Mouse (Mus musculus) embryonic facial prominence, embryonic 14.5 days (tissue): Measurements from ENCODE around the gene Cables2. TPM values are rescaled to one million over a fixed set of nuclear protein-coding genes. Genes with fewer than 3 reads are reported as not detected.
A peak's percentile ranks its signal among the peaks of the same experiment; 100 is the strongest.

Source experiments
- ATAC-seq: fragments of 200-750 bp; cut with Nextera tagmentation; 2 replicates; pipeline ENCODE4 v1.8.0; 2017; ENCODE audit warnings: low read depth, moderate number of reproducible peaks, moderate TSS enrichment
- DNase-seq: peaks from one replicate; pipeline ENCODE4 v3.0.0-alpha.2; 2015; ENCODE audit warnings: low spot score
- H3K27ac ChIP-seq: fragments of 300-500 bp; sonication (generic); replicated peaks from 2 replicates; pipeline ENCODE4 v1.5.1; 2014; ENCODE audit warnings: low read depth, mild to moderate bottlenecking, low read length, moderate library complexity
- H3K27me3 ChIP-seq: fragments of 300-500 bp; sonication (generic); replicated peaks from 2 replicates; pipeline ENCODE4 v1.6.1; 2014; ENCODE audit warnings: low read length; ENCODE audit not compliant: control insufficient read depth, insufficient read depth
- H3K36me3 ChIP-seq: fragments of 300-500 bp; sonication (generic); 2 replicates; pipeline ENCODE4 v1.6.1; 2014; ENCODE audit warnings: low read length, mixed read lengths; ENCODE audit not compliant: control insufficient read depth, insufficient read depth
- H3K4me1 ChIP-seq: fragments of 300-500 bp; sonication (generic); 2 replicates; pipeline ENCODE4 v1.6.1; 2014; ENCODE audit warnings: antibody characterized with exemption, low read length; ENCODE audit not compliant: control insufficient read depth, insufficient read depth
- H3K4me2 ChIP-seq: fragments of 300-500 bp; sonication (generic); 2 replicates; pipeline ENCODE4 v1.6.1; 2014; ENCODE audit warnings: low read depth, mild to moderate bottlenecking, low read length, moderate library complexity, mixed read lengths
- H3K4me3 ChIP-seq: fragments of 300-500 bp; sonication (generic); 2 replicates; pipeline ENCODE4 v1.5.1; 2014; ENCODE audit warnings: low read depth, mild to moderate bottlenecking, low read length
- H3K9ac ChIP-seq: fragments of 300-500 bp; sonication (generic); 2 replicates; pipeline ENCODE4 v1.6.1; 2014; ENCODE audit warnings: low read depth, mild to moderate bottlenecking, low read length, moderate library complexity, mixed read lengths
- H3K9me3 ChIP-seq: fragments of 300-500 bp; sonication (generic); 2 replicates; pipeline ENCODE4 v1.6.1; 2016; ENCODE audit warnings: low read length; ENCODE audit not compliant: control insufficient read depth
- WGBS: fragments of 180-500 bp; shearing (Covaris S2); extraction: QIAGEN DNeasy Blood & Tissue Kit; methylation state at CpG from one replicate; pipeline ENCODE4 v1.1.7; 2014; 5-methylcytosine and 5-hydroxymethylcytosine counted together
- polyA plus RNA-seq: library from polyadenylated mRNA; unstranded; fragments of >200 nt; fragmentation: Nextera tagmentation; extraction: Ambion mirVana; gene quantifications from 2 replicates; pipeline ENCODE4 v1.2.1, GENCODE M21; 2014

The Cables2 gene
- polyA plus RNA-seq, 1 experiment from 2014 or later, result 16.5 TPM

- no peak for ATAC-seq
- WGBS, result 53% methylated on average over 4 of the region's 4 CpGs
- Histone ChIP-seq H3K4me1 (peaks cover 30% of the 10 kb centered on the region), H3K4me3 (no peak overlapping the region), H3K36me3 (no peaks in the 10 kb centered on the region), H3K9ac (no peak overlapping the region), H3K27ac (no peak overlapping the region), H3K27me3 (peaks cover 18% of the 10 kb centered on the region), H3K4me2 (no peak overlapping the region), H3K9me3 (no peaks in the 10 kb centered on the region)
- no peak for DNase-seq
These were observed 42.8 kb downstream of the Cables2 start for GRCm38 (mm10) chr2:180230482-180230881.

GRCm38 (mm10) chr2:180229129-180229528, 44.2 kb downstream of the Cables2 start:
- Histone ChIP-seq H3K4me1 (peaks cover 17% of the 10 kb centered on the region), H3K4me3 (no peak overlapping the region)
- ATAC-seq, result no peak

GRCm38 (mm10) chr2:180228592-180228991, 44.7 kb downstream of the Cables2 start:
- H3K27ac ChIP-seq, result peak overlapping the region; percentile 54
- ATAC-seq (no peak), DNase-seq (peak; percentile 82)
- H3K4me2 ChIP-seq, result no peak overlapping the region
- peaks cover 17% of the 10 kb centered on the region for H3K4me1 ChIP-seq
- H3K4me3 ChIP-seq, result no peak overlapping the region
- no peak overlapping the region for H3K9ac ChIP-seq
- H3K27me3 ChIP-seq, result peaks cover 33% of the 10 kb centered on the region
- no peaks in the 10 kb centered on the region for H3K9me3 ChIP-seq
- 64% methylated on average over 7 of the region's 7 CpGs for WGBS
- H3K36me3 ChIP-seq, result no peaks in the 10 kb centered on the region

More at GRCm38 (mm10) chr2:180229129-180229528, 44.2 kb downstream of the Cables2 start:
- WGBS, result 69% methylated on average over 3 of the region's 3 CpGs
- Histone ChIP-seq H3K4me2 (no peak overlapping the region), H3K36me3 (no peaks in the 10 kb centered on the region), H3K27ac (no peak overlapping the region), H3K27me3 (peaks cover 31% of the 10 kb centered on the region), H3K9ac (no peak overlapping the region), H3K9me3 (no peaks in the 10 kb centered on the region)
- DNase-seq, result no peak

GRCm38 (mm10) chr2:180228060-180228458, 45.2 kb downstream of the Cables2 start:
- DNase-seq (no peak), ATAC-seq (no peak)
- 47% methylated on average over 6 of the region's 6 CpGs for WGBS
- H3K27ac ChIP-seq, result peak overlapping the region; percentile 54
- H3K4me1 ChIP-seq, result peaks cover 17% of the 10 kb centered on the region
- H3K9me3 ChIP-seq, result no peaks in the 10 kb centered on the region
- H3K4me2 ChIP-seq, result peak overlapping the region; percentile 46; the same call in 1 of the 2 replicates
- no peak overlapping the region for H3K4me3 ChIP-seq
- H3K9ac ChIP-seq, result peak overlapping the region; percentile 10; the same call in 1 of the 2 replicates
- H3K36me3 ChIP-seq, result no peaks in the 10 kb centered on the region
- H3K27me3 ChIP-seq, result peaks cover 33% of the 10 kb centered on the region

- Histone ChIP-seq H3K4me2 (peak overlapping the region; percentile 46), H3K9ac (peak overlapping the region; percentile 10; the same call in 1 of the 2 replicates), H3K4me3 (peak overlapping the region; percentile 14; the same call in 1 of the 2 replicates), H3K27me3 (peaks cover 33% of the 10 kb centered on the region), H3K27ac (peak overlapping the region; percentile 8; the same call in 1 of the 2 replicates), H3K9me3 (no peaks in the 10 kb centered on the region), H3K36me3 (no peaks in the 10 kb centered on the region), H3K4me1 (peaks cover 17% of the 10 kb centered on the region)
- ATAC-seq (peak; percentile 77), DNase-seq (peak; percentile 89)
- WGBS, result 2% methylated on average over 19 of the region's 21 CpGs
These were observed 45.8 kb downstream of the Cables2 start for GRCm38 (mm10) chr2:180227262-180228059.

GRCm38 (mm10) chr2:180225762-180226378, 47.4 kb downstream of the Cables2 start, which contains the start of gene Lama5:
Lama5 (minus strand) TSS chr2:180225859.
- ATAC-seq (peak; percentile 72), DNase-seq (peak; percentile 83)
- Histone ChIP-seq H3K27me3 (peaks cover 33% of the 10 kb centered on the region), H3K4me1 (peaks cover 21% of the 10 kb centered on the region), H3K36me3 (no peaks in the 10 kb centered on the region), H3K9me3 (no peaks in the 10 kb centered on the region), H3K9ac (peak within 1 kb of the TSS; percentile 65), H3K4me2 (peak within 1 kb of the TSS; percentile 97), H3K27ac (peak within 1 kb of the TSS; percentile 63), H3K4me3 (peak within 1 kb of the TSS; percentile 63)
- 1% methylated on average over 22 of the region's 37 CpGs for whole genome bisulfite sequencing

GRCm38 (mm10) chr2:180225044-180225761, 48.1 kb downstream of the Cables2 start:
- Histone ChIP-seq H3K4me2 (peak overlapping the region; percentile 97), H3K27me3 (peaks cover 33% of the 10 kb centered on the region), H3K36me3 (no peaks in the 10 kb centered on the region), H3K9ac (peak overlapping the region; percentile 65), H3K9me3 (no peaks in the 10 kb centered on the region), H3K27ac (peak overlapping the region; percentile 63), H3K4me1 (peaks cover 21% of the 10 kb centered on the region), H3K4me3 (peak overlapping the region; percentile 63)
- ATAC-seq (peak; percentile 2; the same call in 1 of the 2 replicates), DNase-seq (no peak)
- WGBS, result 0% methylated on average over 36 of the region's 55 CpGs

- peak overlapping the region; percentile 65 for H3K9ac ChIP-seq
- ATAC-seq (no peak), DNase-seq (no peak)
- H3K4me2 ChIP-seq, result peak overlapping the region; percentile 97
- H3K4me3 ChIP-seq, result peak overlapping the region; percentile 63
- H3K27ac ChIP-seq, result peak overlapping the region; percentile 63
- peaks cover 21% of the 10 kb centered on the region for H3K4me1 ChIP-seq
- no peaks in the 10 kb centered on the region for H3K36me3 ChIP-seq
- H3K27me3 ChIP-seq, result peaks cover 33% of the 10 kb centered on the region
- WGBS, result 0% methylated on average over 11 of the region's 13 CpGs
- H3K9me3 ChIP-seq, result no peaks in the 10 kb centered on the region
These were observed 48.7 kb downstream of the Cables2 start for GRCm38 (mm10) chr2:180224647-180225043.
